Mouse (Mus musculus) cortical plate, adult 2 months (tissue): Measurements from ENCODE around the gene Zp1.

Experiments
- CTCF ChIP-seq: fragments of 200-500 bp; IDR thresholded peaks from 2 replicates; pipeline ENCODE4 v1.5.1; 2011; ENCODE audit warnings: mild to moderate bottlenecking, control low read depth, low read length; ENCODE audit not compliant: insufficient read depth; ENCODE audit errors: extremely low read depth
- POLR2A ChIP-seq: fragments of 200-500 bp; IDR thresholded peaks from 2 replicates; pipeline ENCODE4 v1.6.1; 2011; ENCODE audit warnings: mild to moderate bottlenecking, low read length, control low read depth; ENCODE audit not compliant: insufficient read depth; ENCODE audit errors: extremely low read depth

DNA sequence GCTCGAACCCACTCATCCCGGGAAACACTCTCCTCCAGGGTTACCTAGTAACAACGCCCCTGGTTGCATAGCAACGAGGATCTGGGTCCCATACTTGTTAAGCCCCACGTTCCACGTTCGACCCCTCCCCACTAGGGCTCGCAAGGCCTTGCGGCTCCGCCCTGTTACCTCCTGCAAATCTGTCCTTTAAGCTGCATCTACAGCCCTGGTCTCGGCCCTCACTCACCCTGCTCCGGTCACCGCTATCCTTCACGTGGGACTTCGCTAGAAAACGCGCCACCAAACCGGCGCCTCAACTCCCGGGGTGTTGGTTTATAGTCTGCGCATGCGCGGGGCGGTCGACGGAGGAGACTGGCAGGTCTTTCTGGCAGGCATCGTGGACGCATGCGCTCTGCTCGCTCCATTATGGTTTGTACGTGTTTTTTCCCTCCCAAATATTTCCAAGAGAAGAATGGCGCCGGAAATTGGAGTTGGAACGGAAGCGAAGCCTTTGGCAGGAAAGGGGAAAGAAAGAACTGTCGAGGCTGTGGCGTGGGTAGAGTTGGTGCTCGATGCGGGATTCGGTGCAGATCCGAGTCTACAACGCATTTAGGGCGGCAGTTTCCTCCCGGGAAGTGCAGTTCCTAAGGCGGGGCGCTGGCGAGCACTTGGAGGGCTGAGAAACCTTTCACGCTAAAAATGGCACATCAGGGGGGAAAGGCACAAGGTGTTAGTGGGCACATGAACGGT is 38.8 kb downstream of the Zp1 start, which contains the start of gene Tmem109:
- TF ChIP-seq CTCF: peak; percentile 30; the same call in 1 of the 2 replicates
- TF ChIP-seq POLR2A: peak; percentile 60
